ENCODE assay signal across 11 mouse cellular contexts in genomic region chr19:47017831-47018230, GRCm38 (mm10). TPM values are rescaled to one million over a fixed set of nuclear protein-coding genes. Genes with fewer than 3 reads are reported as not detected.
DNase-seq lines count a peak whose midpoint lies in the region; ATAC-seq lines count a peak whose summit lies in the region.
"Had no signal": no experiment of that assay in that cellular context is flagged by ENCODE, and none has a peak within 500 bp of the region (broad histone marks: within the 10 kb centered on the region; RNA-seq: fewer than 3 reads in every experiment).

No protein-coding gene starts in this region.

- ATAC-seq in hindbrain, embryonic 11.5 days (ENCODE audit: low FRiP score): no peak
- no peak for ATAC-seq in midbrain, embryonic 16.5 days

- H3K9ac ChIP-seq in hindbrain, embryonic 11.5 days (ENCODE audit: low read depth, low read length): peak overlapping the region; percentile 75
- H3K9ac ChIP-seq in midbrain, embryonic 16.5 days (ENCODE audit: low read depth, low read length): peak overlapping the region; percentile 75
- H3K9ac ChIP-seq: limb, embryonic 12.5 days; lung, embryonic 14.5 days had no signal

- peak; percentile 90 for DNase-seq in ES-CJ7 (ENCODE audit: low read depth, low spot score)
- DNase-seq in embryonic facial prominence, embryonic 10.5 days (ENCODE audit: low spot score): no peak
- peak; percentile 56 for DNase-seq in hindbrain, embryonic 11.5 days (ENCODE audit: low spot score)
- DNase-seq in spleen, postnatal 36 days (ENCODE audit: low spot score in 2 of 2): no peak
- no peak for DNase-seq in kidney, adult 9 months
- no peak for DNase-seq in adrenal gland, adult (ENCODE audit: inconsistent age in 2 of 2, low spot score in 1 of 2)
- no peak for DNase-seq in gastrocnemius, postnatal 4 days (ENCODE audit: low spot score in 2 of 2)
- DNase-seq: kidney, adult 18-20 months; lung, embryonic 14.5 days had no signal

- 5% methylated on average over 3 of the region's 3 CpGs for WGBS in embryonic facial prominence, embryonic 10.5 days
- 2% methylated on average over 3 of the region's 3 CpGs for WGBS in hindbrain, embryonic 11.5 days
- 0% methylated on average over 3 of the region's 3 CpGs for WGBS in midbrain, embryonic 16.5 days

- H3K4me2 ChIP-seq in hindbrain, embryonic 11.5 days (replicated peaks; ENCODE audit: low read depth, low read length): peak overlapping the region; percentile 35
- H3K4me2 ChIP-seq in midbrain, embryonic 16.5 days (ENCODE audit: low read length): peak overlapping the region; percentile 82
- H3K4me2 ChIP-seq: limb, embryonic 12.5 days; lung, embryonic 14.5 days had no signal

- H3K36me3 ChIP-seq in embryonic facial prominence, embryonic 10.5 days (replicated peaks): no peaks in the 10 kb centered on the region
- no peaks in the 10 kb centered on the region for H3K36me3 ChIP-seq in hindbrain, embryonic 11.5 days (ENCODE audit: control insufficient read depth, insufficient read depth, low read length)
- peaks cover 15% of the 10 kb centered on the region for H3K36me3 ChIP-seq in midbrain, embryonic 16.5 days (ENCODE audit: control insufficient read depth, insufficient read depth, low read length)
- H3K36me3 ChIP-seq: limb, embryonic 12.5 days had no signal

- peaks cover 28% of the 10 kb centered on the region for H3K4me1 ChIP-seq in embryonic facial prominence, embryonic 10.5 days
- H3K4me1 ChIP-seq in hindbrain, embryonic 11.5 days (replicated peaks; ENCODE audit: control insufficient read depth, insufficient read depth, low read length): no peaks in the 10 kb centered on the region; the same call in 1 of the 2 replicates
- H3K4me1 ChIP-seq in midbrain, embryonic 16.5 days (ENCODE audit: control insufficient read depth, insufficient read depth, low read length): peaks cover 18% of the 10 kb centered on the region

- peak overlapping the region; percentile 29; the same call in 1 of the 2 replicates for H3K4me3 ChIP-seq in embryonic facial prominence, embryonic 10.5 days
- H3K4me3 ChIP-seq in hindbrain, embryonic 11.5 days (ENCODE audit: low read depth, low read length): peak overlapping the region; percentile 70
- peak overlapping the region; percentile 45 for H3K4me3 ChIP-seq in midbrain, embryonic 16.5 days (ENCODE audit: low read depth, low read length)
- H3K4me3 ChIP-seq: limb, embryonic 12.5 days had no signal

- H3K9me3 ChIP-seq in embryonic facial prominence, embryonic 10.5 days: no peaks in the 10 kb centered on the region
- H3K9me3 ChIP-seq in hindbrain, embryonic 11.5 days (ENCODE audit: control insufficient read depth, low read length): no peaks in the 10 kb centered on the region
- H3K9me3 ChIP-seq in midbrain, embryonic 16.5 days (replicated peaks; ENCODE audit: control insufficient read depth, low read length, poor library complexity, severe bottlenecking): no peaks in the 10 kb centered on the region
- H3K9me3 ChIP-seq: limb, embryonic 12.5 days had no signal

- peaks cover 66% of the 10 kb centered on the region for H3K27me3 ChIP-seq in embryonic facial prominence, embryonic 10.5 days (replicated peaks; ENCODE audit: low read depth, poor library complexity, severe bottlenecking)
- H3K27me3 ChIP-seq in hindbrain, embryonic 11.5 days (ENCODE audit: control insufficient read depth, insufficient read depth, low read length): peaks cover 31% of the 10 kb centered on the region
- no peaks in the 10 kb centered on the region for H3K27me3 ChIP-seq in midbrain, embryonic 16.5 days (ENCODE audit: control insufficient read depth, insufficient read depth, low read depth, low read length)

- no peak overlapping the region for H3K27ac ChIP-seq in embryonic facial prominence, embryonic 10.5 days (replicated peaks)
- H3K27ac ChIP-seq in hindbrain, embryonic 11.5 days (ENCODE audit: low read depth, low read length): peak overlapping the region; percentile 83
- H3K27ac ChIP-seq in midbrain, embryonic 16.5 days (ENCODE audit: low read length): peak overlapping the region; percentile 86
- H3K27ac ChIP-seq: limb, embryonic 12.5 days had no signal

RNA-seq across cellular contexts. Expression of gene Nt5c2, which starts 2.9 kb away (rescaled TPM):
- 73.7 and 74.1 TPM in 2 replicates for polyA plus RNA-seq in embryonic facial prominence, embryonic 10.5 days (2016; fragmentation: Nextera tagmentation; extraction: Ambion mirVana)
- polyA plus RNA-seq in hindbrain, embryonic 11.5 days (2014; fragmentation: Nextera tagmentation; extraction: Ambion mirVana): 81.5 and 90.6 TPM in 2 replicates
- 85.7 and 93.4 TPM in 2 replicates for polyA plus RNA-seq in midbrain, embryonic 16.5 days (2015; fragmentation: Nextera tagmentation; extraction: Ambion mirVana)
- 10 to 100 TPM; 68.7 to 80.2 TPM for total RNA-seq in gastrocnemius, postnatal 4 days (2021)

RNA-seq across cellular contexts. Expression of gene Ina, which starts 3.3 kb away (rescaled TPM):
- 24.3 and 28.3 TPM in 2 replicates for polyA plus RNA-seq in embryonic facial prominence, embryonic 10.5 days (2016; fragmentation: Nextera tagmentation; extraction: Ambion mirVana)
- 266 and 290 TPM in 2 replicates for polyA plus RNA-seq in hindbrain, embryonic 11.5 days (2014; fragmentation: Nextera tagmentation; extraction: Ambion mirVana)
- polyA plus RNA-seq in midbrain, embryonic 16.5 days (2015; fragmentation: Nextera tagmentation; extraction: Ambion mirVana): 424 and 528 TPM in 2 replicates
- under 1 TPM; 0.08 to 0.25 TPM for total RNA-seq in gastrocnemius, postnatal 4 days (2021)

RNA-seq across cellular contexts. Expression of gene Pcgf6, which starts 32.9 kb away (rescaled TPM):
- polyA plus RNA-seq in embryonic facial prominence, embryonic 10.5 days (2016; fragmentation: Nextera tagmentation; extraction: Ambion mirVana): 36.1 and 36.5 TPM in 2 replicates
- polyA plus RNA-seq in hindbrain, embryonic 11.5 days (2014; fragmentation: Nextera tagmentation; extraction: Ambion mirVana): 31.6 and 32.2 TPM in 2 replicates
- polyA plus RNA-seq in midbrain, embryonic 16.5 days (2015; fragmentation: Nextera tagmentation; extraction: Ambion mirVana): 33.9 and 35.1 TPM in 2 replicates
- 1 to 10 TPM; 5.3 to 7.0 TPM for total RNA-seq in gastrocnemius, postnatal 4 days (2021)

RNA-seq across cellular contexts. Expression of gene Taf5, which starts 49.7 kb away (rescaled TPM):
- 7.2 and 7.5 TPM in 2 replicates for polyA plus RNA-seq in embryonic facial prominence, embryonic 10.5 days (2016; fragmentation: Nextera tagmentation; extraction: Ambion mirVana)
- 10.8 and 11.8 TPM in 2 replicates for polyA plus RNA-seq in hindbrain, embryonic 11.5 days (2014; fragmentation: Nextera tagmentation; extraction: Ambion mirVana)
- polyA plus RNA-seq in midbrain, embryonic 16.5 days (2015; fragmentation: Nextera tagmentation; extraction: Ambion mirVana): 4.7 and 5.1 TPM in 2 replicates
- 1 to 10 TPM; 4.0 to 4.1 TPM for total RNA-seq in gastrocnemius, postnatal 4 days (2021)

Comparison
In these comparisons a context has a peak if more than half of its experiments do, and no peak if none do; other contexts are left out.
1. DNase-seq: peak in ES-CJ7 (single experiment) and hindbrain, embryonic 11.5 days (single experiment); none in embryonic facial prominence, embryonic 10.5 days (single experiment), spleen, postnatal 36 days (0 of 2), kidney, adult 9 months (single experiment), adrenal gland, adult (0 of 2) and gastrocnemius, postnatal 4 days (0 of 2).
2. Peak in every context shown above with its lines, with median percentiles within 50 percentile points of each other: H3K4me3 ChIP-seq.